Mouse (Mus musculus) ES-Bruce4 (cell line): ENCODE results near the gene Amz2.

ENCODE experiments used
- CTCF ChIP-seq: IDR thresholded peaks from one replicate; pipeline ENCODE4 v1.8.1; 2011; ENCODE audit warnings: low read depth, low read length
- POLR2A ChIP-seq: IDR thresholded peaks from one replicate; pipeline ENCODE4 v1.8.1; 2011; ENCODE audit warnings: low read length; ENCODE audit not compliant: insufficient read depth

GRCm38 (mm10) chr11:109456261-109456660, 30.5 kb downstream of the Amz2 start:
- no peak for TF ChIP-seq CTCF
- TF ChIP-seq POLR2A, result no peak
